Mouse (Mus musculus): Measurements from ENCODE around the gene Zc2hc1b. TPM values are rescaled to one million over a fixed set of nuclear protein-coding genes. Genes with fewer than 3 reads are reported as not detected.
"Not testable (repeated sequence)": the region's sequence is repeated elsewhere in the genome, so short reads cannot be mapped to it uniquely, and the experiment has no call there.

The Zc2hc1b gene
- not detected for total RNA-seq (2021)
- long read RNA-seq, experiment 1: 0 reads
- long read RNA-seq, experiment 2: 0 reads

DNA sequence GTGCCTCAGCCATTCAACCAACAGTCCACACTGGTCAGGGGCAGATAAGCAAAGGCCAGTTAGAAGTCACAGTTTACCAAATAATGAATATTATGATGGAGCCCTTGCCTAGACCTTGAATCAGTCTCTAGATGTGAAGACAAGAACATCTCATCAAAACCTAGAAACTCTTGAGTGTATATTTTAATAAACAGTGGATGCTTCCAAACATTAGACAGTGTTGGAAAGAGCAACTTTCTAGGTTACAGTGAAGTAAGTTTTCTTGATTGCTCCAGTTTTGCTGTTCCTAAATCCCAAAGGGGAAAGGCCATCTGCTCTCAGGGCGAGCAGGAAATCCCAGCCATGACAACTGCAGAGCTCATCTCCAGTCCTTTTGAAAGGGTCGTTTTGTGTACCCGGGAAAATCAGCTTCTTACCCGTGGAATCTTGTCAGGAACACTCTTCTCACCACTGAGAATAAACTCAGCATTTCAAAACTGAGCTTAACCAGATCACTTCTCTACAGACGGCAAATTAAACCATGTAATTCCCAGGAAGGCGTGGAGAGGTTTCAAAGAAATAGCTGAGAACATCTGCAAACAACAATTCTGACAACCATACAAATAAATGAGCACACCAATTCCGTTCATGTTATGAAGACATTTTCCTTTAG is at the start of gene Zc2hc1b:
Gene Zc2hc1b, minus strand, starts transcription at position 51 of the 652 bp plus-strand sequence.
- no peak for DNase-seq (ENCODE audit: low spot score in 2 of 2)

DNA sequence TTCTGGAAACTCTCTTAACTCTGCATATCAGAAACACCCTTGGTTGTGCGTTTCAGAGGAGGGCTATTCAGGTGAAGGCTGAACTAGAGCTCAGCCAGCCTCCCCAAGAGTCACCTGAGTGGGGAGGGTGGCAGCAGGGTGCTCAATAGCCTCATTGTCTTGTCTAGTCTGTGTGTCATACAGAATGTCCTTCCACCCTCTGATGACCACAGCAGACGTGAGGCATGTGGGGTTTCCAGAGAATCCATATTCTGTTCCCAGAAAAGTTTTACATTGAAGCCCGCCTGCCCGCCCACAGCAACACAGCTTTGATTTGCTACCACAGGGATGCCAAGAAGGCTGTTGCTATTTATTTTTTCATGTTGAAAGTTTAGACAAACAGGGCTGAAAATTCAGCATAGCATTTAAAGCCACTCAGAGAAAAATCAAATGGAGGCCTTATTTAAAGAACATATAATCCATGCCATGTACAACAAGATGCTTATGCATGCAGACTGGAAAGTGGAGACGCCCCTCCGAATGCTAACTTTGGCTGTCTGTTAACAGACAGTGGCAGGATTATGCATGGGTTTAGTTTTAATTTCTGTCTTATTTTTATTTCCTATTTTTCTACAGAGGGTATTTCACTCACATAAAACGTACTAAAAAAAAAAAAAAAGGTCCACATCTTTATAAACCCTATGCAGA is 47.7 kb upstream of the Zc2hc1b start:
- no peak for DNase-seq (ENCODE audit: low spot score in 2 of 2)

DNA sequence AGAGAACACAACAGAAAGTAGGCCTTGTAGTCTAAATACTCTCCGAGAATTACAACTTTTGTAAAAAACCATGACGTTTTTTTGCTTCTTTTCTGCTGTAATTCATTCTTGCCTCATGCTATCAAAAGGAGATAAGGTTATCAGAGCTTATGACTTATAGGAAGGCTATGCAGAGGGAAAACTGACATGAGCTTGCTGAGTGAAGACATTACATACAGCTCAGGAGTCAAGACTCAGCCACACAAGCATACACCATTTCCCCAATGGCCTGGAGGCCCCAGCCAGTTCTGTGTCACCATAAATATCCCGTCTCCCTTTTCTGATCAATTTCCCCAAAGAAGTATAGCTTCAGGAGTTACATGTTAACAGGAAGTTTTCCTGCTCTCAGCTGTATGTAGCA is 44.3 kb upstream of the Zc2hc1b start:
- DNase-seq (ENCODE audit: low spot score in 2 of 2): no peak

DNA sequence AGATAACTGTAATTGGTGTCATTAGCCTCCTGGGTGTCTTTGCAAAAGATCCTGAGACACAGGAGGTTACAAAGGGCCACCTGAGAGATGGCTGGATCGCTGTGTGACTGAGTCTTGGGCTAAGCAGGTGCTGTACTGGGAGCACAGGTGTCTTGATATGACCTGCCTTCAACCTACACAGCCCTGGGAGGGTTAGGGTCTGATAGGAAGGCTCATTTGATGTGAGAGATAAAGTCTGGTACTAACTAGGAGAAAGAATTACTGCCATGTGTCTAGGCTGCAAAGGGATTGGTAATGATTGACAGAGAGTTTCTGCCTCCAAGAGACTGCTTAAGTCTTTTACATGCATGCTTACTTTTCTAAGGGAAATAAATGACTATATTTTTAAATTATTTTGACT is 42.2 kb upstream of the Zc2hc1b start:
- no peak for DNase-seq (ENCODE audit: low spot score in 2 of 2)

DNA sequence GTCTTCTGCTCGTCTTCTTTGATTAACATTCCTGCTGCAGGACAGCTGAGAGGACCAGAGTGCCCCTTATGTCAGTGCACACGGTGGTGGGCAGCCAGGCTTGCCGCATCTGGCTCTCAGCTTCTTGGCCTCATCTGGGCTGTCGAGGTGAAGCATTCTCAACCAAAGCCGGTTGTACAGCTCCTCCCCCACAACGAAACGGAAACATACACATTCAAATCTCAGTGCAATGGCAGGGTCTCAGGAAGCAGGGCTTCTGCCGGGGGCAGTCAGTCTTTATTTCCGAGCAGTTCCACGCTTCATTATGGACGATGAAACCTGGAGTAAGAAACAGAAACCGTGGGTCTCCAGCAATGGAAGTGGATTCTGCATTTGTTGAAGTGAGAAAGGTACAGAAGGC is 36.1 kb upstream of the Zc2hc1b start:
- DNase-seq (ENCODE audit: low spot score in 2 of 2): no peak

DNA sequence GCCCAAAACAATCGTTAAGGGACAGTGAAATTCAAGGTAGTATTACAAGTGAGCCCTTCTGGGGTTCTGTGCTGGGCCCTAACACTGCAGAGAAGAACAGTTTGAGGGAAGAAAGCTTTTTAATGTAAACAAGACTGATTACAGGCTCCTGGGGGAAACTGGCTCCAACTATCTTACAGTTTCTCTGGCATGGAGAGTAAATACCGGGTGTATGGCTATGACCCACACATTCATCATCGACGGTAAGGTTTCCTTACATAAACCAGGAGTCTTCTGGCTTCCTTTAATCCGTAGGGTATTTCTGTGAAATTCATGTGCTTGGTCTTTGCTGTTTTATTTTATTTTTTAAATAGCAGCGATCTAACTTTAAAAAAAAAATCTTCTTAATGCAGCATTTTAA is 35.0 kb upstream of the Zc2hc1b start:
- DNase-seq (ENCODE audit: low spot score in 2 of 2): no peak

DNA sequence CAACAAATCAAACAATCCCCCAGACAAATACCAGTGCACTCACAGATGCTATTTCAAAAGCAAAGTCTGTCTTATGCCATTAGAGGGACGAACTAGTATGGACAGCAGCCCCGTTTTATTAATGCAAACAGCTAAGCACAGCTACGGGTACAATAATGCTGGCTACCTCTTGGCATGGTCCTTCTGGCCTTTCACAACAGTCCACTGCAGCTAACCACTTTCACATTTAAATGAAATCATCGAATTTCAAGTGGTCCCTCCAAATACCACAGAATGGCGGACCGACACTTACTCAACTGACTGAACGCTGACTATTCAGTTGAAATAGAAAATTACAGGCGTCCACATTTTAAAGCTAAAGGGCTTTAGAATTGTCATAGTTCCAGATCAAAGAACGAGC is 34.5 kb upstream of the Zc2hc1b start:
- DNase-seq (ENCODE audit: low spot score in 2 of 2): no peak

DNA sequence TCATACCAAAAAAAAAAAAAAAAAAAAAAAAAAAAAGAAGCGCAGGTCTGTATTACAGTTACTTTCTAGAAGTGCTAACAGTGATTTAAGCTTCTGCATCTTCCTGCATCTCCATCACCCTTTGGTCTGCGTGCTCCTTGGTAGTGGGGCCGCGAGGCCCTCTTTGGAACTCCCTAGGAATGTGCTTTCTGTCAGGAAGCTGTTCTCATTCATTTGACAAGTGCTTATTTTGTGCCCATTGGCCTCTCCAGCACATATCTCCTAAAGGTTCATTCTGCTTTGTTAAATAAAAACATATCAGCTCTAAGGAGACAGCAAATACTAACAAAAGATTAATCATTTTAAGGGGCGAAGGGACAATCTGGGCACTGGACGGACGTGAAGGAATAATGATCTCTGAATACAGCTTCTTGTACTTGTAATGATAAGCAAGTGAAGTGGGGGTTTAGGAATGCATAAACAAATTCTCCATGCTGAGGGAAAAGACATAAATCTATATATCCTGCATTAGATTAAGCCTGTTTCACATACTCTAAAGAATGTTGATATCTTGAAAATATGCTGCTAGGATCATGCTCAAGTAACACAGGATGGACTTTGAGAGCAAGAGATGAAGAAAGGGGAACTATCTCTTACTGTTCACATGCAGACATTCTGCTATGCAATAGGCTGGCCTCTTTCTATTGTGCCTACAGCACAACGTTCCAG is 32.3 kb upstream of the Zc2hc1b start:
- no peak for DNase-seq (ENCODE audit: low spot score in 2 of 2)

DNA sequence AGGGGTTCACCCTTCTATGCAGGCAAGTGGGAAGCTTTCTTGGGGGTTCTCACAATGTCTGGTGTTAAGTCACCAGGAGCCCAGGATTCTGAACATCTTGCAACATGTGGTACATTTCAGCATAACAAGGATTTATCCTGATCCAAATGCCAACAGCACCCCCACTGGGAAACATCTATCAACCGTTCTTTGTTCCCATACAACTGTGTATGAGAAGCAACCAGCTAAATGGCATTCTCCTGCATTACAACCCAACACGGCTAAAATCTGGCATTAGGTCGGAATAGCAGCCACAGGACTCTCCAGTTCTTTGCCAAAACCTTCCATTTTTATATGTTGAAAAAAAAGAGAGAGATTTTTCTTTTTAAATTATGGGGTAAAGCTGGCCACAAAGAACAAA is 31.7 kb upstream of the Zc2hc1b start:
- no peak for DNase-seq (ENCODE audit: low spot score in 2 of 2)

DNA sequence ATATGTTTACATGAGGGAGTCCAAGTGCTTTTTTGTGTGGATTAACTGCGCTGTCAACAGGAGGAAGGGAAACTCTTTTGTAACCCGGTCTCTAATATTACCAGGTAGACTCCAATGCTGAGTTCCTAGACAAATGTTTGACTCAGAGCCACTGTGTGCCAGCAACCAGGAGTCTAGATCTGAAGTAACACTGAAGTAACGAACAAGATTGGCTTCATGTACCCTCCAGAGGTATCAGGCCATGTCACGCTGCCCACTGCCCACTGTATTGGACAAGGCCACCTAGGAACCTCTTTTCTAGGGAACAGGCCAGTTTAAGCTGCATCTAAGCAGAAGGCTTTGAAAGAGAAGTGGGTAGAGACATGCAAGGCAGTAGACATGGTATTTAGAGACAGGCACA is 31.2 kb upstream of the Zc2hc1b start:
- no peak for DNase-seq (ENCODE audit: low spot score in 2 of 2)

DNA sequence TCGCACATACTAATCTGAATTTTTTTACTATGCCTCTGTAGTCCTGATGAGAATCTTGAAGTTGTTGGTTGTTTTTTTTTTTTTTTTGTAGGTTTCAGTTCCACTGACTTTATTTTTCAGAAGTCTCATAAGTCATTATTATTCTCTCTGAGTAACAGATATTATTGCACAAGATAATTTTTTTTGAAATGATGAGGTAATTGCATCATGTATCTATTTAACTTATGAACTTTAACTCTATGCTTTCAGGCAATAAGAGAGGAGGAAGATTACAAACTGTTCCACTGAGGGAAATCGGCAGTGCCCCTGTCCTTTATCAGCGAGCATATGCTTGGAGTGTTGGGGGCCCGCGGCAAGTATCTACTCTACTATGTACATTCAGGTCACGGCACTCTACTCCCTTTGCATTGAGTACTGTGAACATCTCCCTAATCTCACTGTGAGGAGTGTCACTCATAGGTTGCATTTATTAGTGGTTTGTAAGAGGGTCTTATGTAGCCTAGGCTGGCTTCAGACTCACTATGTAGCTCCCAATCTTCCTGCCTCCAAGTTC is 24.0 kb upstream of the Zc2hc1b start:
- DNase-seq (ENCODE audit: low spot score in 2 of 2): no peak

DNA sequence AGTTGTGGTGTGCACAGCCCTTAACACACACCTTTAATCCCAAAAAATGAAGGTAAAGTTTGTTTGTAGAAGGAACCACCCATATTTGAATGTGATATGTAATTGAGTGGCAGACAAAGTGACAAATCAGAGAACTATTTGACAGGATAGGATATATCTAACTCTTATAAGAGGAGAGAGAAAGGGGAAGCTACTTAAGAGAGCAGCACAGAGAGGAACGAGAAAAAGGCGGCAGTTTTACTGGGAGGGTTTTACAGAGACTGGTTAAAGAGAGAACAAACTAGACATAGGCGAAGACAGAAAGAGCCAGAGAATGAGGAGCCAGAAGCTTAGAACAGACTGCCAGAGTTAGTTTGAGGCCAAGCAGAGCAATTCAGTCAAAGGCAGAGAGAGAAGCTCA is 23.0 kb upstream of the Zc2hc1b start:
- DNase-seq (ENCODE audit: low spot score in 2 of 2): no peak

DNA sequence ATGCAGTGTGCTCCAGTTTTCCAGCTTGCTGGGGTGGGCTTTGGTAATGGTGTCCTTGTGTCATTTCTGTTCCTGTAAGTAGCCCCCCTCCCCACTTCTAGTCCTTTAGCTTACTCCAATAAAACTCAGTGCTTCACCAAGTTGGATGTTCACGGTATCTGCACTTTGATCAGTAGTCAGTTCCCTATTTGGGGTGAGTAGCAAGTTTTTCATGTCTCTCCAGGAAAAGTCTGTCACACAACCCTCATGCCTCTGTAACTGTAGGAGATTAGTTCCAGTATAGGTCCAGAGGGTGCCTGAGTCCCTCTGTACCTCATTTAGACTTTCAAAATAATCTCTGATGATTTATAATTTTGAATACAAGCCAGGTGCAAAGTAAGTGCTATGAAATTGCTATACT is 21.4 kb upstream of the Zc2hc1b start:
- DNase-seq (ENCODE audit: low spot score in 2 of 2): no peak

DNA sequence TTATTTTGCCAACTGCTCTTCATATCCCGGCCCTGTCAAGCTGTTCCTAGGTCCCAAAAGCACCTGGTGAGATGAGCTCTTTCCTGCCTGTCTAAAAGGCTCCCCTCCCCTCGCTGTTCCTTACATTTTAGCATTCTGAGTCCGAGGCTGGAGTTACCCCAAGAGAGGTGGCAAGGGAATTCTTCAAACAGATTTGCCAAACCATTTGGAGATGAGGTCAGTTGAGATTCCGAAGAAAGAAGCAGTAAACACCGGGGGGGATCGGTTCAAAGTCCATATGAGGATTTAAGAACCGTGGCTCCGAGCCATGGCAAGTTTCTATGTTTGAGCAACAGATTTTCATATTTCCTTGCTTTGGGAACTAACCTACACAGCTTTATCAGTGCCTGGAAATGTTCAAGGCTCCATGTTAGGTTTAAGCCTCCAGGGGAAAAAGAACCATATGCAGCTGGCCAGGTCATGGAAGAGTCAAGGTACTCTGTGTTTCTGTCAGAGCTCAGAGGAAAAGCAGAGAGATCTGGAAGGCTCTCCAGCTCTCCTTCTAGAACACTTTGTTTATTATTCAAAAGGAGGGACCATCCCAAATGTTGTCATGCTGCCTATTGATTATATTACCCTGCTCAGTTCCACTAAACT is 19.2 kb upstream of the Zc2hc1b start:
- DNase-seq (ENCODE audit: low spot score in 2 of 2): peak; percentile 23 to 60

DNA sequence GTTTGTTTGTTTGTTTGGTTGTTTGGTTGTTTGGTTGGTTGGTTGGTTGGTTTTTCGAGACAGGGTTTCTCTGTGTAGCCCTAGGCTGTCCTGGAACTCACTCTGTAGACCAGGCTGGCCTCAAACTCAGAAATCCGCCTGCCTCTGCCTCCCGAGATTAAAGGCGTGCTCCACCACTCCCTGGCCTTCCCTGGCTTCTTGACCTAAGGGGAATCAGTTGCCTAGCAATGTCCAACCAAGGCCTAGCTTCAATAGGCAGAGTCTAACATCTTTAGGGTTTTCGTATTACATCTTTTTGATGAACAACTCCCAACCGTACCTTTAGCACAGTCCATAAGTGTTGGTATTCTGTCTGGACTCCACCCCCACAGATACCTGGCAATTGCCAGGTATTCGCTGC is 15.7 kb upstream of the Zc2hc1b start:
- not testable (repeated sequence) for DNase-seq (ENCODE audit: low spot score in 2 of 2)

DNA sequence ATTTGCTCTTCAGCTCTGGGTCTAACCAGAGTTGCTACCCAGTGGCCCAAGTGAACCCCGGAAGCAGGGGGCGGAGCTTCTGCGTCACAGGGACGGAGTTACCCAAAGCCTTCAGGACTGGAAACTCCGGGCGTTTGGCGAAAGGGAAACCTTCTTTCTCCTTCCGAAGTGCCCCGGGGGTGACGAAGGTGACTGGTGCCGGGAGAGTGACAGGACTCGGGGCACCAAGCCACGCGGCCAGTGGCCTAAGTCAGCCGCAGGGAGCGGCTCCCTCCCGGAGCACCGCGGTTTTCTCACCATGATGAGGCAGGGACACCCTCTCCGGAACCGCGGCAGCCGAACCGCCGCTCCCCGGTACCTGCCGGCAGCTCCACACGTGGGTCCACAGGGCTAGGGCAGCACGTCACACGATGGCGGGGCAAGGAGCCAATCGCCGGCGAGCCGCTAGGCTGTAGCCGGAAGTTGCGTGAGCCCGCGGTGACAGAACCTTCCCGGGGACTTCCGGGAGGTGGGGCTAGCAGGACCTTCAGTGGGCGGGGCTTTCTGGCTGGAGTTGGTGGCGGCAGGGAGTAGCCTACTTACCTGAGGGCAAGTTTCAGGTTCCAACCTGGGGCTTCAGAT is 15.0 kb upstream of the Zc2hc1b start, which contains the start of gene Ltv1:
Gene Ltv1, minus strand, starts transcription at position 438 of the 621 bp plus-strand sequence.
- DNase-seq (ENCODE audit: low spot score in 2 of 2): peak; percentile 88 to 96

DNA sequence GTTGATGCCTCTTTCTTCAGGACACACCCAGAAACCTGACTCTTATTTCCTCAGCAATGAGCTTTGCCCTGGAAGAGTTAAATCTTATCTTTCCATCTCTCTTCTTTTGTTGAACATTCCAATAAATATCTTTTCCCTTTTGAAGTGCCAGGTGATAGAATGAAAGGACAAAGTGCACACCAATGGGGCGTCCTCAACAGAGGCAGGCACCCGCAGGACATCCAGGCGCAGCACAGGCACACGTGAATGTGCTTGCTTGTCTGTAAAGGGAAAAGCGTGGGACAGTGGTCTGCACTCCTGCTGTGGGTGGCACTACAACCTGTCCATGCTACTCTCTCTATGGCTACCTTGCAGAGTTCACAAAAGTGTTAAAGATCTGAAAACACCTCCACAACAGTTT is 12.1 kb upstream of the Zc2hc1b start:
- no peak for DNase-seq (ENCODE audit: low spot score in 2 of 2)

DNA sequence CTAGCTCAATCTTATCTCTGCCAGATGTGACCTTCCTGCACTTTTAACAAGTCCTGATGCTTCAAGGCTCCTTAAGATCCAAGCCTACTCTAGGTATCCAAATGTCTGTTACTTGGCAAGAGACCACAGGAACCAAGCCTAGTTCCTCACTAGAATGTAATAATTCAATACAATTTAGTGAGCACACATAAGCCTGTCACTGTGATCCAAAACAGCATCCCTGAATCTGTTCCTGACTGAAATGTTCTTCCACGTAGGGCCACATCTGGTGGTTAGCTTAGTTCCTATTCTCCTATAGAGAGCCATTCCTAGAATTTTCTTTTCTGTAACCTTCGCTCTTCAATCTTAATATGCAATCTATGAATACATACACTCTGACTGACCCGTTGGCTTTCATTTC is 8.9 kb upstream of the Zc2hc1b start:
- DNase-seq (ENCODE audit: low spot score in 2 of 2): no peak

DNA sequence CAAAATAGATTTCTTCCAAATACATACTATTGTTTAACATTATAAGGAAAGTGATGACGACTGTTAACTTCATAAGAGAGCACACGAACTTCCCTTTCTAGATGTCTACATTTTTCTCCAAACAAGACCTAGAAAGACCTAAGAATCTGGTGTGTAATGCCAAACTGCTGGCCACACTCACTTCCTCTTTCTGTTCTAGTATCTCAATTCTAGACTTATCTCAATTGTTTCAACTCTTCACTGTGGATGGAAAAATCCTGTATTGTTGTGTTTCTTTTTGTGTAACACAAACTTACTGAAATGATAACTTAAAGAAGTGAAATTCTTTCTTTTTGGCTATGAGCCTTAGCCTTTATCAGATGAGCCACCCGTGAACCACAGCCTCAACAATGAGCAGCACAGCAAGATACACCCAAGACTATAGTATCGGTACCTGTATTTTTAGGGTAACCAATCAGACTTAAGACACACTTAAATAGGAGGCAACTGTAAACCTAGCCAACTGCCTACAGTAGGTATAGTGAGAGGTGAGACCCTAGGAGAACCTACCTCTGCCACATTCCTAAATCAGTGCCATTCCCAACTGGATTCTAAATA is 6.4 kb upstream of the Zc2hc1b start:
- DNase-seq (ENCODE audit: low spot score in 2 of 2): no peak

DNA sequence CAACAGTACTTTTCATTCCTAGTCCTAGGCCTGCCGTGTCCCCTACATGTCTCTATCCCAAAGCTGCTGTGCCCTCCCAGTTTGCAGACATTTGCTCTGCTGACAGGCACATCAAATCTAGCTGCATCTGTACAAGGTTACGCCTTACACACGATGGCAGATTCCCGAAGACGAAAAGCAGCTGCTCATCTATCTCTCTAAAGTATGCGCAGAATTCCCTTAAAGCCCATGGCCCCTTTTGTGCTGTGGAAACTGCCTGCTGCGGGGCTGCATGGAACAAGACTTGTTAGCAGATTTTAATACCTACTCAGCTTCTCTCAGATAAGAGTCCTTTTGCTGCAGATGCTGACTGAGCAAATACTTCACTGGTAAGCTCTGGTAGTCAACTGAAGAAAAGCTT is 2.4 kb upstream of the Zc2hc1b start:
- DNase-seq (ENCODE audit: low spot score in 2 of 2): no peak

DNA sequence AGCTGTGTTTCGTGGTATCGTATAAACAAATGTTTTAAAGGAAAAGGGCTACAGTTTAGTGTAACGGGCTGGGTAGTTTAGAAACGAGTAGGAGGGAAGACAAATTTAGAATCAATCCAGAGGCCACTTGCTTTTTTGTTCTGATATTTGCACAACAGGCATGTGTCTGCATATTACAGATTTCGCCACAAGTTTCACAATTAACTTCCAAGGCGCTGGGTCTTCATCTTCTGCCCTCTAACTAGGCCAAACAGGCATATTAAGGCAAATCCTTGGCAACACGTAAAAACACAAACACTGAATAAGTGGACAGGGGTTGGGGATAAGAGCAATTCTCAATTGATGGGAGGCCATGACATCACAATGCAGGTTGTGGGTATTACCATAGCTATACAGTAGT is 2.0 kb downstream of the Zc2hc1b start:
- DNase-seq (ENCODE audit: low spot score in 2 of 2): no peak
